Mouse (Mus musculus): Measurements from ENCODE around the gene Pou3f1. TPM values are rescaled to one million over a fixed set of nuclear protein-coding genes. Genes with fewer than 3 reads are reported as not detected.
"Not testable (repeated sequence)": the region's sequence is repeated elsewhere in the genome, so short reads cannot be mapped to it uniquely, and the experiment has no call there.

Gene Pou3f1
- polyA plus RNA-seq, 1 experiment = not detected

DNA sequence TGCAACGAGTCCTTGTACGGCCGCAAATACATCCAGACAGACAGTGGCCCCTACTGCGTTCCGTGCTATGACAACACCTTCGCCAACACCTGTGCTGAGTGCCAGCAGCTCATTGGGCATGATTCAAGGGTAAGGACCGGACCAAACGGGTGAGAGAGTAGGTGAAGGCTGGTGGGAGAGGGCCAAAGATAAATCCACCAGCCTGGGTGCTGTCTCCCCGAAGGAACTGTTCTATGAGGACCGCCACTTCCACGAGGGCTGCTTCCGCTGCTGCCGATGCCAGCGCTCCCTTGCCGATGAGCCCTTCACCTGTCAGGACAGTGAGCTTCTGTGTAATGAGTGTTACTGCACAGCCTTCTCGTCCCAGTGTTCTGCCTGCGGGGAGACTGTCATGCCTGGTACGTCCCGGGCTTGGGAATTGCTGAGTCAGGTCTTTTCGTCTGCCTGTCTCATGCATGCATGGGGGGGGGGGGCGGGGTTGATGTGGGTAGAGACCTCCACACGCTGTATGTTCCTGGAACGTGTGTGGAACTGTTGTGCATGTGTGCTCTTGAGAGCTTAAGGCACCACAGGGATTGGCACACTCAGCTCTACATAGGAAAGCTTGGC lies 49.2 kb downstream of the Pou3f1 start:
- peaks cover 14% of the 10 kb centered on the region for H3K4me1 ChIP-seq (ENCODE audit: control insufficient read depth, insufficient read depth, low read length)
- peak overlapping the region; percentile 94 for H3K27ac ChIP-seq (ENCODE audit: insufficient read depth, low read length)
- no peak for TF ChIP-seq CTCF (IDR thresholded peaks at IDR 0.05; ENCODE audit: borderline replicate concordance, insufficient read depth, low read length)
- TF ChIP-seq POLR2A (IDR thresholded peaks at IDR 0.05; ENCODE audit: low read depth, low read length) = 0 out of 2 replicates have a peak, but pooled peaks have one; percentile 13
- H3K4me3 ChIP-seq (ENCODE audit: insufficient read depth, low read length) = peak overlapping the region; percentile 54

DNA sequence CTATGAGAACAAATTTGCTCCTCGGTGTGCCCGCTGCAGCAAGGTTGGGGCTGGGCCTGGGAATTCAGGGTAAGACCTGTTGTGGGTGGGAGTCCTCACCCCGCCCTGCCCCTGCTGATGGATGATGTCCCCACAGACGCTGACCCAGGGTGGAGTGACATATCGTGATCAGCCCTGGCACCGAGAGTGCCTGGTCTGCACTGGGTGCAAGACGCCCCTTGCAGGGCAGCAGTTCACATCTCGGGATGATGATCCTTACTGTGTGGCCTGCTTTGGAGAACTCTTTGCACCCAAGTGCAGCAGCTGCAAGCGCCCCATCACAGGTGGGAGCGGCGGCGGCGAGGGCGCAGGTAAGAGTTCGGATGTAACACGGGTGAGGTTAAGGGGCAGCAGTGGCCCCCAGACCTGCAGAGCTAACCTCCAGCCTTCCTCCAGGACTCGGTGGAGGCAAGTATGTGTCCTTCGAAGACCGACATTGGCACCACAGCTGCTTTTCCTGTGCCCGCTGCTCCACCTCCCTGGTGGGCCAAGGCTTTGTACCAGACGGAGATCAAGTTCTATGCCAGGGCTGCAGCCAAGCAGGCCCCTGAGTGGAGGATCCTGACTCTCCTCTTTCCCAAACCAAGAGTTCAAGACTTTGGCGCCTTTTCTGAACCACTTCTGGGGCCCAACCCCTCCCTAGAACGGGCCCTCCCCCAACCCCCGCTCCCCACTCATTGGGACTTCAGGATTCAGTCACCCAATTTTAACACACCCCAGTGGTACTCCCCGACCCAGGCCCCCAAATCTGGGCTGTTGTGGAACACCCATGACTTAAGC lies 51.0 kb downstream of the Pou3f1 start:
- peaks cover 14% of the 10 kb centered on the region for H3K4me1 ChIP-seq (ENCODE audit: control insufficient read depth, insufficient read depth, low read length)
- peak overlapping the region; percentile 96; the same call in 1 of the 2 replicates for H3K27ac ChIP-seq (ENCODE audit: insufficient read depth, low read length)
- not testable (repeated sequence) for H3K4me3 ChIP-seq (ENCODE audit: insufficient read depth, low read length)

DNA sequence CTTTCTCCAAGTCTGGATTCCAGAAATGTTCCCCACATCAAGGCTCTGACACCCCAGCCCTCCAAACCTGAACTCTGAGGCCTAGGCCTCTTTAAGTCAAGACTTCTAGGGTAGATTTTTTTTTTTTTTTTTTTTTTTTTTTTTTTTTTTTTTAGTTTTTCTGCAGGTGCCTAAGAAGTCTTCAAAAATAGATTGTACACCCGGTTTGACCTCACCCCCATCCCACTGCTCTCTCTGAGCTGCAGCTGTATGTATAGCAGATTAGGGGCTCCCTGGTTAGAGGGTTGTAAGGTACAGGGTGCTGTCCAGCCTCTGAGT lies 51.6 kb downstream of the Pou3f1 start:
- H3K4me3 ChIP-seq (ENCODE audit: insufficient read depth, low read length) = not testable (repeated sequence)

DNA sequence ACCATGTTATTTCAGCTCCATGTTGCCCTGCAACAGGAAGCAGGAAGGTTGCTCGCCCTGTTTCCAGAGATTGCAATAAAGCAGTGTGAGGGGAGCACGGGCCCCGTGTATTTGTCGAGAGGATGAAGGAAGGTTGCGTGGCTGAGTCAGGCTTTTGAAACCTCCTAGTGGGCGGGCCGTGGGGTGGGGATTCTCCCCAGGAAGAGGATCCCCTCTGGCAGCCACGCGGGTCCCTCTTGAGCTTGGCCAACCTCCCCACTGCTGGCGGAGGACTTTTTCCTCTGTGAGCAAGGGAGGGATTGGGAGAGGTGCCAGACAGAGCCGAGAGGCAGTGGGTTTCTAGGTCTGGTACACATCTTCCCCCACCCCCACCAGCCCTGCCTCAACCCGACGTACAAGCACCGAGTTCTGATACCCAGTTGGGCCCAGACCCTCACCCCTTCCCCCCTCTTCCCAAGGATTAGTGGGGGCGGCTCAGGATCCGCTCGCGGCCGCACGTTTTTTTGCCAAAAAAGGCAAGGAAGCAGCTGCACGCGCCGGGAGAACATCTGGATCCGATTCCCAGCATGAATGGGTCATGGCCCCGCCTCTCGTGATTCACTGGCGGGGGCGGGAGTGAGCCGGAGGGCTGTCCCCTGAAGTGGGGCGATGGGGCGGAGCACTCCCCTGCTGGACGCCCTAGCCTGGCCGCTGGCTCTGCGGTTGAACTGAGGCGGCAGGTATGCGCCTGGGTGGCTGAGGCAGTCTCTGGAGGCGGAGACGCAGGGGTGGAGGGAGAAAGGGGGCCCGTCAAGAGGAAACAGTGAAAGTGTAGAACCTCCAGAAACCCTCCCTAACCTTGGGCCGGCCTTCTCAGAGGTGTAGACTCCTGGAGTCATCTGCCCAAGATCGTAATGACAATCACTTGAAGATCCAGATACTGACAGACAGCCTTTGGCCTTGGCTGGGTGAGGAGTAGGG lies 52.2 kb downstream of the Pou3f1 start:
- Histone ChIP-seq H3K27ac (ENCODE audit: insufficient read depth, low read length) (peak overlapping the region; percentile 96), H3K4me3 (ENCODE audit: insufficient read depth, low read length) (no peak overlapping the region), H3K4me1 (ENCODE audit: control insufficient read depth, insufficient read depth, low read length) (peaks cover 14% of the 10 kb centered on the region)
- peak; percentile 55 for TF ChIP-seq POLR2A (IDR thresholded peaks at IDR 0.05; ENCODE audit: low read depth, low read length)
- TF ChIP-seq CTCF (IDR thresholded peaks at IDR 0.05; ENCODE audit: borderline replicate concordance, insufficient read depth, low read length) = no peak

More for the DNA sequence above, 51.6 kb downstream of the Pou3f1 start:
- peaks cover 14% of the 10 kb centered on the region for H3K4me1 ChIP-seq (ENCODE audit: control insufficient read depth, insufficient read depth, low read length)
- H3K27ac ChIP-seq (ENCODE audit: insufficient read depth, low read length) = peak overlapping the region; percentile 96

DNA sequence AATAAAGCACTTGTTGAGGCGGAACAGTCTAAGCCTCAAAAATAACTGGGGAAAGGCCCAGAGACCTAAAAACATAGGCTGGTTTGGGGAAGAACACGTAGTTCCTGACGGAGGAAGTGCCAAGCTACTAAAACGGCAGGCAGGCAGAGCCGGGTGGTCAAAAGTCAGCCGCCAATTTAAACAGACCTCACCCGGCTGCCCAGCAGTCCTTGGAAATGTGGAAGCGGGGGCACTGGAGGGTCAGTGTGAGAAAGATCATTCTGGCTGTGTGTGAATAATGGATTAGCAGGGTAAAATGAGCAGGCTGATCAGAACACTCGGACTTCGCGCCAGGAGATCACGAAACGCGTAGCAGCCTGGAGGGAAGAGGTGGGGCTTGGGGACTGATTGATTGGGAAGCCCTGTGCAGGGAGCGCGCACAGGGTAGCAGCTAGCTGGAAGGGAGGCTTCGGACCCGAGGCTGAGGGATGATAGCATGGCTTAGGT lies 53.4 kb downstream of the Pou3f1 start:
- Histone ChIP-seq H3K4me3 (ENCODE audit: insufficient read depth, low read length) (no peak overlapping the region), H3K27ac (ENCODE audit: insufficient read depth, low read length) (peak overlapping the region; percentile 92), H3K4me1 (ENCODE audit: control insufficient read depth, insufficient read depth, low read length) (peaks cover 14% of the 10 kb centered on the region)
- TF ChIP-seq CTCF (IDR thresholded peaks at IDR 0.05; ENCODE audit: borderline replicate concordance, insufficient read depth, low read length) = no peak
- no peak for TF ChIP-seq POLR2A (IDR thresholded peaks at IDR 0.05; ENCODE audit: low read depth, low read length)

Other genes with a start within 250 kb of the Pou3f1 start
- gene 3100002H09Rik, start 46.0 kb upstream of the Pou3f1 start, polyA plus RNA-seq (2011; ENCODE audit: insufficient read length, low read depth, missing spikeins) = not detected in 2 replicates
- gene Utp11, start 36.8 kb downstream of the Pou3f1 start, polyA plus RNA-seq (2011; ENCODE audit: insufficient read length, low read depth, missing spikeins) = 51.1 and 51.9 TPM in 2 replicates
- 135 and 148 TPM in 2 replicates for gene Fhl3, start 43.9 kb downstream of the Pou3f1 start, polyA plus RNA-seq (2011; ENCODE audit: insufficient read length, low read depth, missing spikeins)
- gene Sf3a3, start 58.0 kb downstream of the Pou3f1 start, polyA plus RNA-seq (2011; ENCODE audit: insufficient read length, low read depth, missing spikeins) = 64.6 and 70.7 TPM in 2 replicates
- gene Inpp5b, start 85.0 kb downstream of the Pou3f1 start, polyA plus RNA-seq (2011; ENCODE audit: insufficient read length, low read depth, missing spikeins) = 33.5 and 48.3 TPM in 2 replicates
- gene Mtf1, start 145.3 kb downstream of the Pou3f1 start, polyA plus RNA-seq (2011; ENCODE audit: insufficient read length, low read depth, missing spikeins) = 16.4 and 19.0 TPM in 2 replicates
- 26.2 and 32.8 TPM in 2 replicates for gene Yrdc, start 193.9 kb downstream of the Pou3f1 start, polyA plus RNA-seq (2011; ENCODE audit: insufficient read length, low read depth, missing spikeins)
- 23.9 and 26.0 TPM in 2 replicates for gene 1110065P20Rik, start 194.4 kb downstream of the Pou3f1 start, polyA plus RNA-seq (2011; ENCODE audit: insufficient read length, low read depth, missing spikeins)
- gene Maneal, start 205.4 kb downstream of the Pou3f1 start, polyA plus RNA-seq (2011; ENCODE audit: insufficient read length, low read depth, missing spikeins) = 0.18 and 0.44 TPM in 2 replicates
- gene Epha10, start 224.1 kb downstream of the Pou3f1 start, polyA plus RNA-seq (2011; ENCODE audit: insufficient read length, low read depth, missing spikeins) = not detected in 2 replicates